26 mouse cellular contexts compared by ENCODE assay signal in the genomic region with DNA sequence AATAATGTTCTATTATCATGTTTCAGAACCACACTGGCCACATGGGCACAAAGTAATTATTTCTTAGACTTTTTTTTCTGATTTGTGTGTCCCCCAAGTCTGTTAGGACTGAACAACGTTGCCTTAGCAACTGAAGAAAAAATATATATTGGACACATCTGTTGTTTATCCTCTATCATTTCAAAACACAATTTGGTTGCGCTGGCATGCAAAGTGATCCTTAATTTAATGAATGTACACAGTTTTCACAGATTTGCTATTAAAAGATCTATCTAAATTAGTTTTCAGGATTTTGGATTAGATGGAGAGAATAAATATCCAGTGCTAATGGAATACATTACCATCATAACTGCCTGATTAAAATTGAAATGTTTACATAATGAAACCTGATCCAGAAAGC.
A peak's percentile ranks its signal among the peaks of the same experiment; 100 is the strongest.
DNase-seq lines count a peak whose midpoint lies in the region; ATAC-seq and TF ChIP-seq lines count a peak whose summit lies in the region.
"Had no signal": no experiment of that assay in that cellular context is flagged by ENCODE, and none has a peak within 500 bp of the region (broad histone marks: within the 10 kb centered on the region; RNA-seq: fewer than 3 reads in every experiment).

No protein-coding gene starts in this region.

- peak; percentile 72 for DNase-seq in forebrain, embryonic 14.5 days (ENCODE audit: low spot score)
- DNase-seq in forebrain, embryonic 10.5 days (ENCODE audit: extremely low spot score, low spot score) = no peak
- DNase-seq in layer of hippocampus, adult 9-11 months = peak; percentile 34
- no peak for DNase-seq in layer of hippocampus, postnatal 10 days (ENCODE audit: low spot score in 2 of 2)
- peak; percentile 61 for DNase-seq in brain, embryonic 14.5 days (ENCODE audit: low read depth)
- DNase-seq in midbrain, embryonic 11.5 days (ENCODE audit: low spot score, missing footprints) = no peak
- DNase-seq: adrenal gland, postnatal 10 days; adrenal gland, postnatal 36 days; B cell, adult 2 months; cerebellum, adult 11-12 months; cerebellum, adult 8-10 months; cerebellum, postnatal 10 days; cerebellum, postnatal 36 days; gastrocnemius, adult 2 months; gastrocnemius, postnatal 14 days; heart, adult 11 months had no signal

- no peaks in the 10 kb centered on the region for H3K36me3 ChIP-seq in forebrain, embryonic 14.5 days (ENCODE audit: control insufficient read depth, insufficient read depth, low read length)
- H3K36me3 ChIP-seq in forebrain, embryonic 10.5 days (replicated peaks) = no peaks in the 10 kb centered on the region
- H3K36me3 ChIP-seq in midbrain, embryonic 11.5 days (ENCODE audit: control insufficient read depth, insufficient read depth, low read length) = no peaks in the 10 kb centered on the region
- H3K36me3 ChIP-seq: embryonic facial prominence, embryonic 10.5 days; embryonic facial prominence, embryonic 13.5 days; G1E; hindbrain, embryonic 12.5 days; hindbrain, embryonic 15.5 days had no signal

- H3K4me1 ChIP-seq in forebrain, embryonic 14.5 days (ENCODE audit: control insufficient read depth, insufficient read depth, low read length) = no peaks in the 10 kb centered on the region
- no peaks in the 10 kb centered on the region; the same call in 1 of the 2 replicates for H3K4me1 ChIP-seq in forebrain, embryonic 10.5 days
- no peaks in the 10 kb centered on the region for H3K4me1 ChIP-seq in midbrain, embryonic 11.5 days (ENCODE audit: control insufficient read depth, insufficient read depth, low read length)
- H3K4me1 ChIP-seq: embryonic facial prominence, embryonic 10.5 days; hindbrain, embryonic 12.5 days; hindbrain, embryonic 15.5 days had no signal

- H3K9me3 ChIP-seq in forebrain, embryonic 14.5 days (replicated peaks; ENCODE audit: control insufficient read depth, low read length) = no peaks in the 10 kb centered on the region
- no peaks in the 10 kb centered on the region for H3K9me3 ChIP-seq in forebrain, embryonic 10.5 days
- no peaks in the 10 kb centered on the region for H3K9me3 ChIP-seq in midbrain, embryonic 11.5 days (ENCODE audit: control insufficient read depth, low read length)
- H3K9me3 ChIP-seq: embryonic facial prominence, embryonic 10.5 days; embryonic facial prominence, embryonic 13.5 days; G1E; hindbrain, embryonic 12.5 days; hindbrain, embryonic 15.5 days had no signal

- no peak overlapping the region for H3K4me3 ChIP-seq in forebrain, embryonic 14.5 days (ENCODE audit: low read depth, low read length)
- no peak overlapping the region for H3K4me3 ChIP-seq in forebrain, embryonic 10.5 days
- H3K4me3 ChIP-seq in midbrain, embryonic 11.5 days (ENCODE audit: low read depth, low read length) = no peak overlapping the region
- H3K4me3 ChIP-seq: embryonic facial prominence, embryonic 10.5 days; embryonic facial prominence, embryonic 13.5 days; erythroblast, embryonic 14.5 days; gastrocnemius, adult 2 months; hindbrain, embryonic 12.5 days; hindbrain, embryonic 15.5 days had no signal

- peak; percentile 60 for ATAC-seq in forebrain, embryonic 14.5 days
- no peak for ATAC-seq in megakaryocyte progenitor cell, adult 5-6 weeks (replicated peaks; ENCODE audit: poor library complexity)
- no peak for ATAC-seq in midbrain, embryonic 11.5 days (ENCODE audit: low FRiP score)
- ATAC-seq: Patski had no signal

- H3K27ac ChIP-seq in forebrain, embryonic 14.5 days (ENCODE audit: low read depth, low read length) = no peak overlapping the region
- H3K27ac ChIP-seq in forebrain, embryonic 10.5 days = no peak overlapping the region
- no peak overlapping the region for H3K27ac ChIP-seq in midbrain, embryonic 11.5 days (ENCODE audit: low read depth, low read length)
- H3K27ac ChIP-seq: embryonic facial prominence, embryonic 10.5 days; embryonic facial prominence, embryonic 13.5 days; gastrocnemius, adult 2 months; hindbrain, embryonic 12.5 days; hindbrain, embryonic 15.5 days had no signal

- H3K9ac ChIP-seq in forebrain, embryonic 14.5 days (ENCODE audit: low read length) = no peak overlapping the region
- H3K9ac ChIP-seq in midbrain, embryonic 11.5 days (ENCODE audit: low read length) = no peak overlapping the region
- H3K9ac ChIP-seq: embryonic facial prominence, embryonic 13.5 days; hindbrain, embryonic 12.5 days; hindbrain, embryonic 15.5 days had no signal

- 69% methylated on average over 2 of the region's 2 CpGs for WGBS in forebrain, embryonic 14.5 days
- WGBS in forebrain, embryonic 10.5 days = 87% methylated on average over 2 of the region's 2 CpGs
- WGBS in midbrain, embryonic 11.5 days = 85% methylated on average over 2 of the region's 2 CpGs

- no peaks in the 10 kb centered on the region for H3K27me3 ChIP-seq in forebrain, embryonic 14.5 days (replicated peaks; ENCODE audit: control insufficient read depth, insufficient read depth, low read length)
- no peaks in the 10 kb centered on the region for H3K27me3 ChIP-seq in forebrain, embryonic 10.5 days (ENCODE audit: poor library complexity, severe bottlenecking)
- H3K27me3 ChIP-seq in midbrain, embryonic 11.5 days (ENCODE audit: control insufficient read depth, insufficient read depth, low read length) = no peaks in the 10 kb centered on the region
- H3K27me3 ChIP-seq: CH12.LX; embryonic facial prominence, embryonic 13.5 days; hindbrain, embryonic 12.5 days; hindbrain, embryonic 15.5 days; Patski had no signal

- no peak overlapping the region for H3K4me2 ChIP-seq in forebrain, embryonic 14.5 days (ENCODE audit: low read length)
- no peak overlapping the region for H3K4me2 ChIP-seq in midbrain, embryonic 11.5 days
- H3K4me2 ChIP-seq: embryonic facial prominence, embryonic 13.5 days; heart, embryonic 11.5 days; hindbrain, embryonic 12.5 days; hindbrain, embryonic 15.5 days had no signal

- no peak for TF ChIP-seq CTCF in brain, embryonic 14.5 days (IDR thresholded peaks at IDR 0.05; ENCODE audit: borderline replicate concordance, extremely low read depth, insufficient read depth, insufficient read length)

- no peak for TF ChIP-seq POLR2A in brain, embryonic 14.5 days (IDR thresholded peaks at IDR 0.05; ENCODE audit: borderline replicate concordance, extremely low read depth, insufficient read depth, insufficient read length, poor library complexity, severe bottlenecking)

Comparison
In these comparisons a context has a peak if more than half of its experiments do, and no peak if none do; other contexts are left out.
1. DNase-seq: peak in forebrain, embryonic 14.5 days (single experiment), layer of hippocampus, adult 9-11 months (single experiment) and brain, embryonic 14.5 days (single experiment); none in forebrain, embryonic 10.5 days (single experiment), layer of hippocampus, postnatal 10 days (0 of 2) and midbrain, embryonic 11.5 days (single experiment).